Mouse (Mus musculus) brain, embryonic 18.5 days (tissue): Measurements from ENCODE around the gene Cyb5b.
"Not testable (repeated sequence)": the region's sequence is repeated elsewhere in the genome, so short reads cannot be mapped to it uniquely, and the experiment has no call there.

ENCODE experiments used
- DNase-seq: peaks from one replicate; pipeline ENCODE4 v3.0.0-alpha.2; 2012; ENCODE audit warnings: low read depth, low spot score

The Cyb5b gene

GRCm38 (mm10) chr8:107150404-107151157 is at the start of gene Cyb5b:
Gene Cyb5b (plus strand): TSS chr8:107150640.
- peak; percentile 88 for DNase-seq

GRCm38 (mm10) chr8:107104547-107104946 is 45.9 kb upstream of the Cyb5b start:
- no peak for DNase-seq

GRCm38 (mm10) chr8:107108089-107108488 is 42.4 kb upstream of the Cyb5b start:
- not testable (repeated sequence) for DNase-seq

GRCm38 (mm10) chr8:107108978-107109720 is 41.3 kb upstream of the Cyb5b start:
- DNase-seq = no peak

GRCm38 (mm10) chr8:107109816-107110435 is 40.5 kb upstream of the Cyb5b start:
- DNase-seq = no peak

- DNase-seq = no peak
Observed at GRCm38 (mm10) chr8:107110629-107111330, 39.7 kb upstream of the Cyb5b start.

GRCm38 (mm10) chr8:107111340-107112105 is 38.9 kb upstream of the Cyb5b start:
- no peak for DNase-seq

- no peak for DNase-seq
Observed at GRCm38 (mm10) chr8:107113209-107113608, 37.2 kb upstream of the Cyb5b start.

- DNase-seq = no peak
Observed at GRCm38 (mm10) chr8:107114150-107115007, 36.1 kb upstream of the Cyb5b start.

- no peak for DNase-seq
Observed at GRCm38 (mm10) chr8:107115008-107115320, 35.5 kb upstream of the Cyb5b start.

- no peak for DNase-seq
Observed at GRCm38 (mm10) chr8:107116023-107116422, 34.4 kb upstream of the Cyb5b start.

- DNase-seq = no peak
Observed at GRCm38 (mm10) chr8:107117019-107117418, 33.4 kb upstream of the Cyb5b start.

GRCm38 (mm10) chr8:107118803-107119233 is 31.6 kb upstream of the Cyb5b start:
- DNase-seq = no peak

- DNase-seq = no peak
Observed at GRCm38 (mm10) chr8:107119412-107119811, 31.0 kb upstream of the Cyb5b start.

- DNase-seq = no peak
Observed at GRCm38 (mm10) chr8:107120806-107121205, 29.6 kb upstream of the Cyb5b start.

GRCm38 (mm10) chr8:107121681-107122291 is 28.7 kb upstream of the Cyb5b start:
- DNase-seq = no peak

GRCm38 (mm10) chr8:107123063-107123614 is 27.3 kb upstream of the Cyb5b start:
- no peak for DNase-seq

GRCm38 (mm10) chr8:107124343-107124742 is 26.1 kb upstream of the Cyb5b start:
- DNase-seq = no peak
